Mouse (Mus musculus) adrenal gland (tissue): ENCODE measurements at regions not wholly inside any gene's neighbourhood (a gene's known extent, or its start where the extent isn't known, plus 50 kb on each side); places are given as distances from the start of the nearest gene placed in this dataset.

Experiments
- intact Hi-C: fragments of 180-260 bp; cut with DNase I; formaldehyde crosslinking; loops from one replicate; pipeline ENCODE4 v1.15.1; 2025

GRCm38 (mm10) chr17:15194894-15195461, 153.6 kb upstream of the Gm3448 start:
- intact Hi-C loops, result loop anchor here (5.0 kb wide), 1 partner anchor 182 kb away; the partner anchor contains the start of gene Dll1

- intact Hi-C loops, result loop anchor here (5.0 kb wide), 1 partner anchor 183 kb away; the partner anchor contains the start of gene Dll1
These were observed 152.5 kb upstream of the Gm3448 start for GRCm38 (mm10) chr17:15193831-15194230.

- intact Hi-C loops, result loop anchor here (5.0 kb wide), 1 partner anchor 184 kb away; the partner anchor contains the start of gene Dll1
These were observed 151.5 kb upstream of the Gm3448 start for GRCm38 (mm10) chr17:15192840-15193239.

- intact Hi-C loops, result no loop called here
These were observed 143.9 kb upstream of the Gm3448 start for GRCm38 (mm10) chr17:15185217-15185616.

GRCm38 (mm10) chr17:15183800-15184199, 142.5 kb upstream of the Gm3448 start:
- intact Hi-C loops, result no loop called here

GRCm38 (mm10) chr17:15182105-15182504, 140.8 kb upstream of the Gm3448 start:
- intact Hi-C loops, result no loop called here

GRCm38 (mm10) chr17:15180223-15180860, 139.0 kb upstream of the Gm3448 start:
- intact Hi-C loops, result no loop called here

GRCm38 (mm10) chr17:15179411-15179951, 138.1 kb upstream of the Gm3448 start:
- intact Hi-C loops, result no loop called here

GRCm38 (mm10) chr17:15177390-15177789, 136.1 kb upstream of the Gm3448 start:
- intact Hi-C loops, result no loop called here

GRCm38 (mm10) chr17:15174354-15174953, 133.1 kb upstream of the Gm3448 start:
- intact Hi-C loops, result no loop called here

GRCm38 (mm10) chr17:15167927-15168326, 126.6 kb upstream of the Gm3448 start:
- intact Hi-C loops, result no loop called here

- intact Hi-C loops, result no loop called here
These were observed 116.5 kb upstream of the Gm3448 start for GRCm38 (mm10) chr17:15157693-15158333.

GRCm38 (mm10) chr17:15152996-15153735, 111.8 kb upstream of the Gm3448 start:
- intact Hi-C loops, result no loop called here

- intact Hi-C loops, result no loop called here
These were observed 111.1 kb upstream of the Gm3448 start for GRCm38 (mm10) chr17:15152477-15152876.

GRCm38 (mm10) chr17:15151695-15152094, 110.4 kb upstream of the Gm3448 start:
- intact Hi-C loops, result no loop called here

- intact Hi-C loops, result no loop called here
These were observed 105.3 kb upstream of the Gm3448 start for GRCm38 (mm10) chr17:15146607-15147006.

- intact Hi-C loops, result no loop called here
These were observed 104.0 kb upstream of the Gm3448 start for GRCm38 (mm10) chr17:15145191-15145968.

- intact Hi-C loops, result no loop called here
These were observed 99.1 kb upstream of the Gm3448 start for GRCm38 (mm10) chr17:15140391-15140790.
